Mouse (Mus musculus): ENCODE measurements around the gene Sh2d6. TPM values are rescaled to one million over a fixed set of nuclear protein-coding genes. Genes with fewer than 3 reads are reported as not detected.
A peak's percentile ranks its signal among the peaks of the same experiment; 100 is the strongest.
"Not testable (repeated sequence)": the region's sequence is repeated elsewhere in the genome, so short reads cannot be mapped to it uniquely, and the experiment has no call there.

Gene Sh2d6
- polyA plus RNA-seq, 1 experiment from 2014 or later = 0.66 TPM

DNA sequence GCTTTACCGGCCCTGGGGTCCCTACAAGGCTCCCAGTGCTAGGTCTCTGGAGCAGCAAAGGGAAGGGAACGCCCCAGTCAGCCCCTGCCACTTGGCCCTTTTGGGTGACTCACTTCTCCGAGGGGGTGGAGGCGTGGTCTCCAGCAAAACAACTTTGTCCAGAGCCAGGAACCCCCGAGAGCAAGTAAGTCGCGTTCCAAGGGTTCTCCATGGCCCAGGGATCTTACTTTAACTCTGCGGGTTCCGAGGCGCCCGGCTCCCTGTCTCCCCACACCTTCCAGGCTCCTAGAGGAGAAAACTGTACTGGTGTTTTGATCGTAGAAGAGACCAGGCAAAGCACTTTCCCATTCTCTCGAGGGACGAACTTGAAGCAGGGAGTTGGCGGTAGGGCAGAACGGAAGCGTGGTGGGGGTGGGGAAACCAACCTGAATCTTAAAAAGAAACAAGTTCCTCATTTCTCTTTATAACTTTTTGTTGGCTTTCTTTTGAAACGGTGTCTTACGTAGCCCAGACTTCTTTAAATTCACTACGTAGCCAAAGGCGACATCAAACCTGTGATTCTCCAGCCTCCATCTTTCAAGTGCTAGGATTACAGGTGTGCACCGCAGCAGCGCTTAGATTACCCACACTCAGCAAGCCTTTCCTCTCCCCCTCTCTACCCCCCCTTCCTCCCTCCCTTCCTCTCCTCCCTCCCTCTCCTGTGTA, 22.9 kb upstream of the Sh2d6 start, which contains the start of gene Capg:
TSS of gene Capg (plus strand) at position 109 of the 705 bp plus-strand sequence.
- Histone ChIP-seq H3K4me3 (ENCODE audit: low read depth, low read length) (no peak within 1 kb of the TSS), H3K27ac (ENCODE audit: low read depth, low read length) (no peak within 1 kb of the TSS), H3K4me1 (replicated peaks; ENCODE audit: control insufficient read depth, insufficient read depth, low read length) (no peaks in the 10 kb centered on the region), H3K27me3 (ENCODE audit: control insufficient read depth, insufficient read depth, low read length) (peaks cover 2% of the 10 kb centered on the region; the same call in 1 of the 2 replicates), H3K9ac (ENCODE audit: low read depth, low read length) (0 out of 2 replicates have a peak within 1 kb of the TSS, but pooled peaks have one; percentile 15), H3K9me3 (ENCODE audit: control insufficient read depth, low read length) (no peaks in the 10 kb centered on the region), H3K36me3 (ENCODE audit: control insufficient read depth, insufficient read depth, low read length) (no peaks in the 10 kb centered on the region), H3K4me2 (replicated peaks; ENCODE audit: low read depth, low read length) (peak within 1 kb of the TSS; percentile 17; the same call in 1 of the 2 replicates)
- no peak for ATAC-seq (ENCODE audit: low FRiP score)
- WGBS = 17% methylated on average over 23 of the region's 23 CpGs
- no peak for DNase-seq (ENCODE audit: low spot score)

DNA sequence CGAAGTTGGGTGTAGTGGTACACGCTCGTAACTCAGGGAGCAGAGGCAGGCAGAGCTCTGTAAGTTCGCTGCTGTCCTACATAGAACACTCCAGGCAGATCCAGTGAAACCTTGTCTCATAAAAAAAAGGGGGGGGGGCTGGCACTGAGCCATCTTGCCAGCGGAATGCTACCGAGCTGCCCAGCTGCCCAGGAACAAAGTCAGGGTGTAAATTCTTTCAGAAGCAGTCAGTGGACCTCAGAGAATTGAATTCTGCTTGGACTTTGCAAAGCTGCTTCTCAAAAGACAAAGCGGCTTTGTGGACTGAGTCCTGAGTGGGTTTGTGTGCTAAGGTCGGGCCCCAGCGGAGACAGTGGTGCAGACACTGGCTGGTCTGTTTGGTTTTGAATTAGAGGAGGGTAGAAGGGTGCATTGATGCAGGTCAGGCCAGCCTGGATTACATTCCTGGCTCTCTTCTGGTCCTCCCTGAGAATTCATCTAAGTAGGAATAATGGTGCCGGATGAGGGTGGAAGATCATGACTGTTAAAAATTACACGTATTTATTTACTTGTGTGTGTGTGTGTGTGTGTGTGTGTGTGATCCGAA, 21.9 kb upstream of the Sh2d6 start:
- H3K9me3 ChIP-seq (ENCODE audit: control insufficient read depth, low read length) = no peaks in the 10 kb centered on the region
- no peak overlapping the region for H3K27ac ChIP-seq (ENCODE audit: low read depth, low read length)
- ATAC-seq (ENCODE audit: low FRiP score) = no peak
- WGBS = 80% methylated on average over 12 of the region's 12 CpGs
- H3K9ac ChIP-seq (ENCODE audit: low read depth, low read length) = no peak overlapping the region
- no peak overlapping the region for H3K4me3 ChIP-seq (ENCODE audit: low read depth, low read length)
- H3K4me2 ChIP-seq (replicated peaks; ENCODE audit: low read depth, low read length) = no peak overlapping the region
- no peaks in the 10 kb centered on the region for H3K36me3 ChIP-seq (ENCODE audit: control insufficient read depth, insufficient read depth, low read length)
- DNase-seq (ENCODE audit: low spot score) = no peak
- H3K27me3 ChIP-seq (ENCODE audit: control insufficient read depth, insufficient read depth, low read length) = peaks cover 2% of the 10 kb centered on the region; the same call in 1 of the 2 replicates
- H3K4me1 ChIP-seq (replicated peaks; ENCODE audit: control insufficient read depth, insufficient read depth, low read length) = peaks cover under 1% of the 10 kb centered on the region; the same call in 1 of the 2 replicates

GRCm38 (mm10) chr6:72538562-72539031, 17.1 kb upstream of the Sh2d6 start:
- no peaks in the 10 kb centered on the region for H3K36me3 ChIP-seq (ENCODE audit: control insufficient read depth, insufficient read depth, low read length)
- peak; percentile 81 for DNase-seq (ENCODE audit: low spot score)
- no peak overlapping the region for H3K27ac ChIP-seq (ENCODE audit: low read depth, low read length)
- peaks cover 2% of the 10 kb centered on the region; the same call in 1 of the 2 replicates for H3K4me1 ChIP-seq (replicated peaks; ENCODE audit: control insufficient read depth, insufficient read depth, low read length)
- H3K4me2 ChIP-seq (replicated peaks; ENCODE audit: low read depth, low read length) = peak overlapping the region; percentile 81
- peak; percentile 91 for ATAC-seq (ENCODE audit: low FRiP score)
- H3K9ac ChIP-seq (ENCODE audit: low read depth, low read length) = peak overlapping the region; percentile 73
- no peaks in the 10 kb centered on the region for H3K27me3 ChIP-seq (ENCODE audit: control insufficient read depth, insufficient read depth, low read length)
- H3K9me3 ChIP-seq (ENCODE audit: control insufficient read depth, low read length) = no peaks in the 10 kb centered on the region
- H3K4me3 ChIP-seq (ENCODE audit: low read depth, low read length) = peak overlapping the region; percentile 49
- 6% methylated on average over 16 of the region's 16 CpGs for WGBS

DNA sequence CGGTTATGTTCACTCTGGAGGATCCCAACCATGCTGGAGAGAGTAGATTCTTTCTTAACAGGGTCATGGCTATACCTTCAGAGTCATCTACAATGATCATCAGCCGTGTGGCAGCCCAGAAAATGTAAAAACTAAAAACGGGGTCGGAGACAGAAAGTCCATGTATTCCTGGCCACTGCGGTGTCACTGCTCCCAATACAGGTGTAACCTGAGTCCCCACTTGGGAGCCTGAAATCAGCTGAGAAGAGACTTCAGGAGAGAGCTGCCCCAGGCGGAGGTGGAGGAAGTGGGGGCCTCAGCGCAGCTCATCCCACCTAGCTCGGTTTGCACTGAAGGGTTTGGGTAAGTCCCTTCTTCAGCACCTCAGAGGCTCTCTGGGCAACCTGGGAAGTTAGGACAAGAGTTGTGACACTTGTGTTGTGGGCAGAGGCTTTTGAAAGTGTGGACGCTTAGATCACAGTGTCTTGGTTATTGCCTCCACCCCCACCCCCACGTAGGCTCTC, 16.5 kb upstream of the Sh2d6 start:
- H3K4me1 ChIP-seq (replicated peaks; ENCODE audit: control insufficient read depth, insufficient read depth, low read length) = peaks cover 2% of the 10 kb centered on the region; the same call in 1 of the 2 replicates
- no peak overlapping the region for H3K27ac ChIP-seq (ENCODE audit: low read depth, low read length)
- ATAC-seq (ENCODE audit: low FRiP score) = 0 out of 2 replicates have a peak, but pooled peaks have one; percentile 14
- WGBS = 50% methylated on average over 10 of the region's 10 CpGs
- H3K4me3 ChIP-seq (ENCODE audit: low read depth, low read length) = peak overlapping the region; percentile 49
- H3K9me3 ChIP-seq (ENCODE audit: control insufficient read depth, low read length) = no peaks in the 10 kb centered on the region
- H3K4me2 ChIP-seq (replicated peaks; ENCODE audit: low read depth, low read length) = peak overlapping the region; percentile 81
- no peak for DNase-seq (ENCODE audit: low spot score)
- no peaks in the 10 kb centered on the region for H3K36me3 ChIP-seq (ENCODE audit: control insufficient read depth, insufficient read depth, low read length)
- H3K9ac ChIP-seq (ENCODE audit: low read depth, low read length) = peak overlapping the region; percentile 73
- no peaks in the 10 kb centered on the region for H3K27me3 ChIP-seq (ENCODE audit: control insufficient read depth, insufficient read depth, low read length)

GRCm38 (mm10) chr6:72535165-72535564, 13.7 kb upstream of the Sh2d6 start:
- Histone ChIP-seq H3K4me1 (replicated peaks; ENCODE audit: control insufficient read depth, insufficient read depth, low read length) (peaks cover 2% of the 10 kb centered on the region; the same call in 1 of the 2 replicates), H3K36me3 (ENCODE audit: control insufficient read depth, insufficient read depth, low read length) (no peaks in the 10 kb centered on the region), H3K9ac (ENCODE audit: low read depth, low read length) (0 out of 2 replicates have a peak overlapping the region, but pooled peaks have one; percentile 32), H3K27ac (ENCODE audit: low read depth, low read length) (no peak overlapping the region), H3K4me3 (ENCODE audit: low read depth, low read length) (no peak overlapping the region), H3K27me3 (ENCODE audit: control insufficient read depth, insufficient read depth, low read length) (no peaks in the 10 kb centered on the region), H3K9me3 (ENCODE audit: control insufficient read depth, low read length) (no peaks in the 10 kb centered on the region), H3K4me2 (replicated peaks; ENCODE audit: low read depth, low read length) (0 out of 2 replicates have a peak overlapping the region, but pooled peaks have one; percentile 12)
- 3% methylated on average over 9 of the region's 9 CpGs for WGBS
- peak; percentile 88 for DNase-seq (ENCODE audit: low spot score)
- ATAC-seq (ENCODE audit: low FRiP score) = no peak

DNA sequence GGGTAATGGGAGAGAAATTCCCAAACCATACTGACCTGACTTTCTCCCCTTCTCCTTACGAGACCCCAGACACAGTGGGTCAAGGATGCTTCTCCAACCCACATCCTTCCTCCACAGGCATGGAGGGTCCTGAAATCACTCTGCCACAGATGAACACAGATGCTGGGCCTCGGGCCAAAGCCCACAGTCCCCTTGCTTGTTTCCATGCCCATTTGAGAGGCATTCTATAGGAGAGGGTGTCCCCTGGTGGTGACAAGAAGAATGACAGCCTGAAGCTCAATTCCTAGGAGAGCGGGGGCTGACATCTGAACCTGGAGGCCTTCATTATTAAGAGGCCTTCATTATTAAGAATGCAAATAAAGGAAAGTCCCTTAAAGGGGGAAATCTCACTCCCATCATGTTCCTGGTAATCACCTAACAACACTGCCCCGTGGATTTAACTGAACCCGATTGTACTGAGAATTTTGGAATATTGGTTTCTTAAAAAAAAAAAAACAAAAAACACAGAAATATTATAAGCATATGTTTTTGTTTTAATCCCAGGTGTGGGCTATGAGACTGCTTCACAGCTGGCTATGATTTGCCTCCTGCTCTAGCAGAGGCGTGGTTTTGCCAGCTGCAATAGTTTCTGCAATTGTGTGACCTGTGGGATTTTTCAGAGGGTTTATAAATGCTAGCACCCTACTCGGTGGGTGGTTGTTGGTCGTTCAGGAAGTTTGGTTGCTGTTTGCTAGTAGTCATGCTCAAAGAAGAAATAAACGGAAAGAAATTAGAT, 12.7 kb upstream of the Sh2d6 start:
- Histone ChIP-seq H3K4me1 (replicated peaks; ENCODE audit: control insufficient read depth, insufficient read depth, low read length) (peaks cover 2% of the 10 kb centered on the region; the same call in 1 of the 2 replicates), H3K36me3 (ENCODE audit: control insufficient read depth, insufficient read depth, low read length) (no peaks in the 10 kb centered on the region), H3K9me3 (ENCODE audit: control insufficient read depth, low read length) (no peaks in the 10 kb centered on the region), H3K4me2 (replicated peaks; ENCODE audit: low read depth, low read length) (no peak overlapping the region), H3K27ac (ENCODE audit: low read depth, low read length) (no peak overlapping the region), H3K27me3 (ENCODE audit: control insufficient read depth, insufficient read depth, low read length) (no peaks in the 10 kb centered on the region), H3K9ac (ENCODE audit: low read depth, low read length) (no peak overlapping the region), H3K4me3 (ENCODE audit: low read depth, low read length) (no peak overlapping the region)
- WGBS = 42% methylated on average over 8 of the region's 9 CpGs
- ATAC-seq (ENCODE audit: low FRiP score) (peak; percentile 61), DNase-seq (ENCODE audit: low spot score) (peak; percentile 83)

GRCm38 (mm10) chr6:72533555-72533954, 12.0 kb upstream of the Sh2d6 start:
- WGBS = 35% methylated on average over 1 of the region's 1 CpGs
- DNase-seq (ENCODE audit: low spot score); ATAC-seq (ENCODE audit: low FRiP score); H3K9me3 ChIP-seq (ENCODE audit: control insufficient read depth, low read length); H3K36me3 ChIP-seq (ENCODE audit: control insufficient read depth, insufficient read depth, low read length); H3K27ac ChIP-seq (ENCODE audit: low read depth, low read length); H3K4me3 ChIP-seq (ENCODE audit: low read depth, low read length); H3K4me2 ChIP-seq (replicated peaks; ENCODE audit: low read depth, low read length); H3K27me3 ChIP-seq (ENCODE audit: control insufficient read depth, insufficient read depth, low read length); H3K4me1 ChIP-seq (replicated peaks; ENCODE audit: control insufficient read depth, insufficient read depth, low read length); H3K9ac ChIP-seq (ENCODE audit: low read depth, low read length): not testable (repeated sequence)

GRCm38 (mm10) chr6:72532580-72532979, 11.1 kb upstream of the Sh2d6 start:
- ATAC-seq (ENCODE audit: low FRiP score) = no peak
- no peak overlapping the region for H3K9ac ChIP-seq (ENCODE audit: low read depth, low read length)

More at GRCm38 (mm10) chr6:72532580-72532979, 11.1 kb upstream of the Sh2d6 start:
- H3K4me1 ChIP-seq (replicated peaks; ENCODE audit: control insufficient read depth, insufficient read depth, low read length) = no peaks in the 10 kb centered on the region
- DNase-seq (ENCODE audit: low spot score) = no peak
- 81% methylated on average over 4 of the region's 4 CpGs for WGBS
- no peaks in the 10 kb centered on the region for H3K36me3 ChIP-seq (ENCODE audit: control insufficient read depth, insufficient read depth, low read length)
- no peak overlapping the region for H3K4me2 ChIP-seq (replicated peaks; ENCODE audit: low read depth, low read length)
- no peaks in the 10 kb centered on the region for H3K9me3 ChIP-seq (ENCODE audit: control insufficient read depth, low read length)
- no peak overlapping the region for H3K4me3 ChIP-seq (ENCODE audit: low read depth, low read length)
- H3K27ac ChIP-seq (ENCODE audit: low read depth, low read length) = no peak overlapping the region
- H3K27me3 ChIP-seq (ENCODE audit: control insufficient read depth, insufficient read depth, low read length) = no peaks in the 10 kb centered on the region

All from hindbrain, embryonic 11.5 days (tissue).